Mouse (Mus musculus) CH12.LX (cell line): ENCODE measurements around the gene Cox4i2. TPM values are rescaled to one million over a fixed set of nuclear protein-coding genes. Genes with fewer than 3 reads are reported as not detected.

ENCODE experiments used
- DNase-seq: peaks from one replicate; pipeline ENCODE4 v3.0.0-alpha.2; 2013; ENCODE audit errors: extremely low read depth
- H3K27ac ChIP-seq: 2 replicates; pipeline ENCODE4 v1.5.1; 2012; ENCODE audit warnings: low read depth, mild to moderate bottlenecking, control low read depth, moderate library complexity; ENCODE audit not compliant: insufficient read depth
- H3K27me3 ChIP-seq: replicated peaks from 2 replicates; pipeline ENCODE3; 2012; ENCODE audit warnings: inconsistent platforms
- H3K36me3 ChIP-seq, 2 experiments: replicated peaks in 1 of 2; 2 replicates each; pipeline versions ENCODE3 to v1.6.1; 2012; ENCODE audit warnings: inconsistent platforms in 1 of 2, low read length in 1 of 2, mild to moderate bottlenecking in 1 of 2, mixed read lengths in 1 of 2, moderate library complexity in 1 of 2; ENCODE audit not compliant: control insufficient read depth in 1 of 2, insufficient read depth in 1 of 2
- H3K4me1 ChIP-seq, 2 experiments: 2 replicates each; pipeline ENCODE4 v1.6.1; 2012; ENCODE audit warnings: inconsistent platforms in 1 of 2, moderate library complexity in 1 of 2; ENCODE audit not compliant: insufficient read depth in 2 of 2, control insufficient read depth in 1 of 2
- H3K4me2 ChIP-seq: 2 replicates; pipeline ENCODE4 v1.6.1; 2012; ENCODE audit warnings: low read depth, mild to moderate bottlenecking, control low read depth; ENCODE audit not compliant: poor library complexity, insufficient read depth, severe bottlenecking
- H3K4me3 ChIP-seq, 3 experiments: fragments of 150-350 bp in 1 of 3; sonication (generic) in 1 of 3; replicated peaks in 1 of 3; 2 replicates each; pipeline versions ENCODE3 to v1.5.1; 2011 to 2012; ENCODE audit warnings: low read depth in 2 of 3, low read length in 2 of 3, mild to moderate bottlenecking in 2 of 3, moderate library complexity in 2 of 3, control low read depth in 1 of 3, improper control_type of control experiment in 1 of 3, inconsistent platforms in 1 of 3, mixed read lengths in 1 of 3; ENCODE audit not compliant: poor library complexity in 1 of 3
- H3K79me2 ChIP-seq: replicated peaks from 2 replicates; pipeline ENCODE4 v1.6.1; 2012; ENCODE audit warnings: mild to moderate bottlenecking, moderate library complexity; ENCODE audit not compliant: control insufficient read depth, poor library complexity, insufficient read depth, severe bottlenecking; ENCODE audit errors: extremely low read depth
- H3K9ac ChIP-seq: 2 replicates; pipeline ENCODE4 v1.6.1; 2012; ENCODE audit warnings: low read depth, mild to moderate bottlenecking, control low read depth, moderate library complexity; ENCODE audit not compliant: insufficient read depth
- H3K9me3 ChIP-seq: replicated peaks from 2 replicates; pipeline ENCODE3; 2012; ENCODE audit warnings: low read length, inconsistent platforms, mixed read lengths
- BHLHE40 ChIP-seq: IDR thresholded peaks from 2 replicates; pipeline ENCODE4 v1.6.1; 2011; ENCODE audit warnings: mild to moderate bottlenecking, low read depth, low read length, improper control_type of control experiment
- ELF1 ChIP-seq: IDR thresholded peaks from 2 replicates; pipeline ENCODE4 v1.6.1; 2014; ENCODE audit warnings: low read depth, mild to moderate bottlenecking, inconsistent platforms, low read length, improper control_type of control experiment
- ETS1 ChIP-seq: conservative IDR thresholded peaks from 2 replicates; pipeline ENCODE4 v1.6.1; 2012; ENCODE audit warnings: low read depth, mild to moderate bottlenecking, inconsistent platforms, low read length, improper control_type of control experiment, moderate library complexity
- JUN ChIP-seq: IDR thresholded peaks from 2 replicates; pipeline ENCODE4 v1.6.1; 2011; ENCODE audit warnings: low read depth, mild to moderate bottlenecking, low read length, improper control_type of control experiment, moderate library complexity; ENCODE audit not compliant: insufficient read depth
- MAZ ChIP-seq: IDR thresholded peaks from 2 replicates; pipeline ENCODE4 v1.6.1; 2012; ENCODE audit warnings: low read depth, mild to moderate bottlenecking, inconsistent platforms, low read length, improper control_type of control experiment, moderate library complexity
- MEF2A ChIP-seq: IDR thresholded peaks from 2 replicates; pipeline ENCODE4 v1.6.1; 2014; ENCODE audit warnings: low read depth, mild to moderate bottlenecking, inconsistent platforms, low read length, improper control_type of control experiment, borderline replicate concordance
- NELFE ChIP-seq: IDR thresholded peaks from 2 replicates; pipeline ENCODE4 v1.6.1; 2011; ENCODE audit warnings: low read depth, low read length, improper control_type of control experiment
- NRF1 ChIP-seq: IDR thresholded peaks from 2 replicates; pipeline ENCODE4 v1.6.1; 2014; ENCODE audit warnings: low read depth, mild to moderate bottlenecking, inconsistent platforms, low read length, improper control_type of control experiment, moderate library complexity
- PAX5 ChIP-seq: IDR thresholded peaks from 2 replicates; pipeline ENCODE4 v1.6.1; 2012; ENCODE audit warnings: low read length, inconsistent platforms, mixed read lengths
- RCOR1 ChIP-seq: conservative IDR thresholded peaks from 2 replicates; pipeline ENCODE4 v1.6.1; 2012; ENCODE audit warnings: low read depth, mild to moderate bottlenecking, inconsistent platforms, low read length, improper control_type of control experiment
- SIN3A ChIP-seq: IDR thresholded peaks from 2 replicates; pipeline ENCODE4 v1.6.1; 2012; ENCODE audit warnings: low read length, improper control_type of control experiment, inconsistent platforms
- SMC3 ChIP-seq: IDR thresholded peaks from 2 replicates; pipeline ENCODE4 v1.6.1; 2011; ENCODE audit warnings: low read depth, low read length, improper control_type of control experiment
- UBTF ChIP-seq: IDR thresholded peaks from 2 replicates; pipeline ENCODE4 v1.6.1; 2012; ENCODE audit warnings: low read depth, mild to moderate bottlenecking, inconsistent platforms, low read length, improper control_type of control experiment, moderate library complexity
- USF1 ChIP-seq: IDR thresholded peaks from 2 replicates; pipeline ENCODE4 v1.6.1; 2014; ENCODE audit warnings: low read depth, mild to moderate bottlenecking, inconsistent platforms, low read length, improper control_type of control experiment
- ZMIZ1 ChIP-seq: IDR thresholded peaks from 2 replicates; pipeline ENCODE4 v1.6.1; 2012; ENCODE audit warnings: low read depth, mild to moderate bottlenecking, inconsistent platforms, low read length, improper control_type of control experiment
- ZNF384 ChIP-seq: IDR thresholded peaks from 2 replicates; pipeline ENCODE4 v1.6.1; 2012; ENCODE audit warnings: low read depth, low read length, improper control_type of control experiment, inconsistent platforms
- dilution Hi-C: fragments of 300-500 bp; cut with MboI; formaldehyde crosslinking; loops from 2 replicates; pipeline ENCODE4 v1.14.3; 2020; ENCODE audit warnings: low sequenced_read_pairs; ENCODE audit not compliant: extremely low pct_unique_long_range_greater_than_20kb, extremely low pct_ligation_motif_present
- in situ Hi-C: fragments of 300-500 bp; cut with MboI; formaldehyde crosslinking; loops from 3 replicates; pipeline ENCODE4 v1.14.3; 2019; ENCODE audit warnings: low sequenced_read_pairs, low pct_ligation_motif_present, low pct_unique_long_range_greater_than_20kb, mixed read lengths
- polyA plus RNA-seq: library from polyadenylated mRNA; unstranded; fragments of >175 nt; gene quantifications from 2 replicates; pipeline ENCODE4 v1.2.1, GENCODE M21; 2012; ENCODE audit warnings: low read depth; ENCODE audit not compliant: insufficient read length
- total RNA-seq, 2 experiments: library from RNA; depleted of rRNA; stranded (reverse); fragments of 300-350 nt in 1 of 2; fragments of >200 nt in 1 of 2; gene quantifications; 2 replicates each; pipeline ENCODE4 v1.2.3; 2012 to 2014

The Cox4i2 gene
- total and polyA plus RNA-seq, 3 experiments: not detected

GRCm38 (mm10) chr2:152757478-152757877, 3.5 kb downstream of the Cox4i2 start:
- no peak for DNase-seq
- Histone ChIP-seq H3K4me2 (no peak overlapping the region), H3K9me3 (no peaks in the 10 kb centered on the region), H3K4me3 (no peak overlapping the region), H3K36me3 (no peaks in the 10 kb centered on the region), H3K79me2 (no peaks in the 10 kb centered on the region), H3K4me1 (peaks cover 11 to 23% of the 10 kb centered on the region in 2 experiments), H3K27ac (no peak overlapping the region), H3K27me3 (peaks cover 89% of the 10 kb centered on the region), H3K9ac (no peak overlapping the region)
- TF ChIP-seq BHLHE40 (no peak), ZMIZ1 (no peak), RCOR1 (no peak), PAX5 (no peak), ELF1 (no peak), UBTF (no peak), SIN3A (no peak), JUN (no peak), MEF2A (no peak), NELFE (no peak), NRF1 (no peak), ZNF384 (no peak)
- in situ Hi-C loops: no loop called here
- dilution Hi-C loops: no loop called here

- no peaks in the 10 kb centered on the region for H3K9me3 ChIP-seq
- peaks cover 84% of the 10 kb centered on the region for H3K27me3 ChIP-seq
- no peak overlapping the region for H3K9ac ChIP-seq
- in situ Hi-C loops: no loop called here
- no peaks in the 10 kb centered on the region for H3K36me3 ChIP-seq
- no peak overlapping the region for H3K4me3 ChIP-seq
- TF ChIP-seq USF1 (no peak), SMC3 (no peak), PAX5 (no peak), MAZ (no peak), ETS1 (no peak)
- TF ChIP-seq, all 38 proteins: peak for 0
- dilution Hi-C loops: no loop called here
- Histone ChIP-seq H3K4me1 (peaks cover 11 to 23% of the 10 kb centered on the region in 2 experiments), H3K79me2 (no peaks in the 10 kb centered on the region), H3K27ac (no peak overlapping the region), H3K4me2 (no peak overlapping the region)
- no peak for DNase-seq
These were observed 4.4 kb downstream of the Cox4i2 start for GRCm38 (mm10) chr2:152758351-152758750.
